8 mouse cellular contexts compared by ENCODE assay signal in genomic region chr11:51616113-51616512, GRCm38 (mm10). TPM values are rescaled to one million over a fixed set of nuclear protein-coding genes. Genes with fewer than 3 reads are reported as not detected.
DNase-seq lines count a peak whose midpoint lies in the region; ATAC-seq lines count a peak whose summit lies in the region.
"Not testable (repeated sequence)": the region's sequence is repeated elsewhere in the genome, so short reads cannot be mapped to it uniquely, and the experiment has no call there.

No protein-coding gene starts in this region.

- not testable (repeated sequence) for H3K4me1 ChIP-seq in ES-E14 (ENCODE audit: control insufficient read depth in 2 of 2, insufficient read depth in 2 of 2, low read length in 2 of 2, poor library complexity in 1 of 2); hindbrain, embryonic 16.5 days (ENCODE audit: control insufficient read depth, insufficient read depth, low read depth, low read length)
- peaks cover 32% of the 10 kb centered on the region for H3K4me1 ChIP-seq in forebrain, embryonic 10.5 days
- peaks cover 32% of the 10 kb centered on the region for H3K4me1 ChIP-seq in heart, embryonic 13.5 days
- peaks cover 41% of the 10 kb centered on the region for H3K4me1 ChIP-seq in limb, embryonic 10.5 days
- H3K4me1 ChIP-seq in liver, embryonic 16.5 days (ENCODE audit: control insufficient read depth, low read depth, low read length) = peaks cover 27% of the 10 kb centered on the region
- H3K4me1 ChIP-seq in midbrain, embryonic 13.5 days (replicated peaks) = peaks cover 22% of the 10 kb centered on the region
- peaks cover 22% of the 10 kb centered on the region; the same call in 1 of the 2 replicates for H3K4me1 ChIP-seq in stomach, embryonic 14.5 days (ENCODE audit: control insufficient read depth, insufficient read depth, low read length)

- in situ Hi-C loops in ES-E14 (cut with MboI; ENCODE audit: low sequenced_read_pairs in 2 of 2, unreplicated experiment in 2 of 2) = loop anchor here (5.0 to 10.0 kb wide), 2 partner anchors 66 to 69 kb away; partner anchors contain the start of gene 0610009B22Rik (in 1 of the 2)

- not testable (repeated sequence) for H3K27me3 ChIP-seq in forebrain, embryonic 10.5 days (ENCODE audit: poor library complexity, severe bottlenecking); heart, embryonic 13.5 days (replicated peaks); hindbrain, embryonic 16.5 days (replicated peaks; ENCODE audit: control insufficient read depth, insufficient read depth, low read length); limb, embryonic 10.5 days (ENCODE audit: low read depth, poor library complexity, severe bottlenecking); liver, embryonic 16.5 days (ENCODE audit: control insufficient read depth, insufficient read depth, low read depth, low read length); midbrain, embryonic 13.5 days; stomach, embryonic 14.5 days (ENCODE audit: control insufficient read depth, insufficient read depth, low read length)

- DNase-seq in ES-E14 (ENCODE audit: low read depth, low spot score); forebrain, embryonic 10.5 days (ENCODE audit: extremely low spot score, low spot score); limb, embryonic 10.5 days (ENCODE audit: low spot score): not testable (repeated sequence)

- H3K4me3 ChIP-seq in ES-E14 (ENCODE audit: insufficient read depth in 1 of 2, low read depth in 1 of 2, low read length in 2 of 2, poor library complexity in 1 of 2, severe bottlenecking in 1 of 2) = peak overlapping the region in 1 of 2 experiments; percentile 73; a peak in 2 of 4 replicates
- peak overlapping the region; percentile 43 for H3K4me3 ChIP-seq in forebrain, embryonic 10.5 days
- H3K4me3 ChIP-seq in heart, embryonic 13.5 days = peak overlapping the region; percentile 52
- not testable (repeated sequence) for H3K4me3 ChIP-seq in hindbrain, embryonic 16.5 days (ENCODE audit: low read length); midbrain, embryonic 13.5 days (replicated peaks)
- peak overlapping the region; percentile 46 for H3K4me3 ChIP-seq in limb, embryonic 10.5 days
- H3K4me3 ChIP-seq in liver, embryonic 16.5 days (ENCODE audit: low read depth, low read length) = peak overlapping the region; percentile 58
- H3K4me3 ChIP-seq in stomach, embryonic 14.5 days (ENCODE audit: low read depth, low read length) = peak overlapping the region; percentile 27

- peak overlapping the region; percentile 81 for H3K4me2 ChIP-seq in heart, embryonic 13.5 days
- H3K4me2 ChIP-seq in hindbrain, embryonic 16.5 days (ENCODE audit: low read length) = peak overlapping the region; percentile 66
- peak overlapping the region; percentile 73 for H3K4me2 ChIP-seq in liver, embryonic 16.5 days (ENCODE audit: low read depth, low read length)
- H3K4me2 ChIP-seq in midbrain, embryonic 13.5 days (replicated peaks) = peak overlapping the region; percentile 54
- peak overlapping the region; percentile 56 for H3K4me2 ChIP-seq in stomach, embryonic 14.5 days (replicated peaks; ENCODE audit: low read depth, low read length)

- H3K9me3 ChIP-seq in ES-E14 (ENCODE audit: control insufficient read depth, insufficient read depth, low read depth, low read length); forebrain, embryonic 10.5 days; heart, embryonic 13.5 days; hindbrain, embryonic 16.5 days (ENCODE audit: control insufficient read depth, low read length); limb, embryonic 10.5 days (replicated peaks); liver, embryonic 16.5 days (replicated peaks; ENCODE audit: control insufficient read depth, low read length); midbrain, embryonic 13.5 days; stomach, embryonic 14.5 days (ENCODE audit: control insufficient read depth, low read depth, low read length): not testable (repeated sequence)

- H3K27ac ChIP-seq in ES-E14 (ENCODE audit: insufficient read depth, low read depth, low read length, poor library complexity, severe bottlenecking) = peak overlapping the region; percentile 63; the same call in 1 of the 2 replicates
- peak overlapping the region; percentile 83 for H3K27ac ChIP-seq in forebrain, embryonic 10.5 days
- not testable (repeated sequence) for H3K27ac ChIP-seq in heart, embryonic 13.5 days (replicated peaks); hindbrain, embryonic 16.5 days (ENCODE audit: low read depth, low read length); midbrain, embryonic 13.5 days
- H3K27ac ChIP-seq in limb, embryonic 10.5 days = peak overlapping the region; percentile 85; the same call in 1 of the 2 replicates
- peak overlapping the region; percentile 84 for H3K27ac ChIP-seq in liver, embryonic 16.5 days (ENCODE audit: low read length)
- peak overlapping the region; percentile 96 for H3K27ac ChIP-seq in stomach, embryonic 14.5 days (ENCODE audit: low read length)

- not testable (repeated sequence) for ATAC-seq in heart, embryonic 13.5 days (ENCODE audit: extremely low read depth, insufficient number of reproducible peaks, low FRiP score, low TSS enrichment); hindbrain, embryonic 16.5 days; liver, embryonic 16.5 days (ENCODE audit: low read depth); midbrain, embryonic 13.5 days; stomach, embryonic 14.5 days (ENCODE audit: insufficient number of reproducible peaks, insufficient read depth, low FRiP score, low read depth)

- 92% methylated on average over 7 of the region's 7 CpGs for WGBS in forebrain, embryonic 10.5 days
- 93% methylated on average over 7 of the region's 7 CpGs for WGBS in heart, embryonic 13.5 days
- WGBS in hindbrain, embryonic 16.5 days = 94% methylated on average over 7 of the region's 7 CpGs
- WGBS in limb, embryonic 10.5 days = 93% methylated on average over 7 of the region's 7 CpGs
- WGBS in liver, embryonic 16.5 days (ENCODE audit: insufficient replicate concordance) = 85% methylated on average over 7 of the region's 7 CpGs
- 92% methylated on average over 7 of the region's 7 CpGs for WGBS in midbrain, embryonic 13.5 days
- 91% methylated on average over 7 of the region's 7 CpGs for WGBS in stomach, embryonic 14.5 days

- not testable (repeated sequence) for H3K9ac ChIP-seq in ES-E14 (ENCODE audit: insufficient read depth, low read depth, low read length, poor library complexity, severe bottlenecking); hindbrain, embryonic 16.5 days (ENCODE audit: low read depth, low read length)
- H3K9ac ChIP-seq in heart, embryonic 13.5 days = peak overlapping the region; percentile 83
- peak overlapping the region; percentile 73 for H3K9ac ChIP-seq in liver, embryonic 16.5 days (ENCODE audit: low read depth, low read length)
- peak overlapping the region; percentile 53; the same call in 1 of the 2 replicates for H3K9ac ChIP-seq in midbrain, embryonic 13.5 days (replicated peaks)
- 0 out of 2 replicates have a peak overlapping the region, but pooled peaks have one; percentile 45 for H3K9ac ChIP-seq in stomach, embryonic 14.5 days (replicated peaks; ENCODE audit: low read depth, low read length)

- not testable (repeated sequence) for H3K36me3 ChIP-seq in ES-E14 (ENCODE audit: control insufficient read depth, insufficient read depth, low read length, poor library complexity, severe bottlenecking); forebrain, embryonic 10.5 days (replicated peaks); heart, embryonic 13.5 days; hindbrain, embryonic 16.5 days (ENCODE audit: control insufficient read depth, insufficient read depth, low read length); limb, embryonic 10.5 days; liver, embryonic 16.5 days (ENCODE audit: control insufficient read depth, insufficient read depth); midbrain, embryonic 13.5 days; stomach, embryonic 14.5 days (ENCODE audit: control insufficient read depth, insufficient read depth, low read length)

RNA-seq across cellular contexts. Expression of gene Nhp2, which starts 3.4 kb away (rescaled TPM):
- total RNA-seq in ES-E14 (2012; rRNA removed) = 452 and 461 TPM in 2 replicates
- polyA plus RNA-seq in forebrain, embryonic 10.5 days (2016; fragmentation: Nextera tagmentation; extraction: Ambion mirVana) = 273 and 279 TPM in 2 replicates
- 101 and 102 TPM in 2 replicates for polyA plus RNA-seq in heart, embryonic 13.5 days (2015; fragmentation: Nextera tagmentation; extraction: Ambion mirVana)
- polyA plus RNA-seq in hindbrain, embryonic 16.5 days (2015; fragmentation: Nextera tagmentation; extraction: Ambion mirVana) = 98.4 and 103 TPM in 2 replicates
- polyA plus RNA-seq in limb, embryonic 10.5 days (2016; fragmentation: Nextera tagmentation; extraction: Ambion mirVana) = 230 and 312 TPM in 2 replicates
- polyA plus RNA-seq in liver, embryonic 16.5 days (2015; fragmentation: Nextera tagmentation; extraction: Ambion mirVana) = 69.5 and 79.3 TPM in 2 replicates
- polyA plus RNA-seq in midbrain, embryonic 13.5 days (2015; fragmentation: Nextera tagmentation; extraction: Ambion mirVana) = 104 and 110 TPM in 2 replicates
- polyA plus RNA-seq in stomach, embryonic 14.5 days (2014; fragmentation: Nextera tagmentation; extraction: Ambion mirVana) = 159 and 174 TPM in 2 replicates

RNA-seq across cellular contexts. Expression of gene Hnrnpab, which starts 9.5 kb away (rescaled TPM):
- total RNA-seq in ES-E14 (2012; rRNA removed) = 334 and 505 TPM in 2 replicates
- polyA plus RNA-seq in forebrain, embryonic 10.5 days (2016; fragmentation: Nextera tagmentation; extraction: Ambion mirVana) = 597 and 634 TPM in 2 replicates
- 273 and 282 TPM in 2 replicates for polyA plus RNA-seq in heart, embryonic 13.5 days (2015; fragmentation: Nextera tagmentation; extraction: Ambion mirVana)
- 221 and 253 TPM in 2 replicates for polyA plus RNA-seq in hindbrain, embryonic 16.5 days (2015; fragmentation: Nextera tagmentation; extraction: Ambion mirVana)
- 723 and 764 TPM in 2 replicates for polyA plus RNA-seq in limb, embryonic 10.5 days (2016; fragmentation: Nextera tagmentation; extraction: Ambion mirVana)
- polyA plus RNA-seq in liver, embryonic 16.5 days (2015; fragmentation: Nextera tagmentation; extraction: Ambion mirVana) = 130 and 132 TPM in 2 replicates
- 465 and 547 TPM in 2 replicates for polyA plus RNA-seq in midbrain, embryonic 13.5 days (2015; fragmentation: Nextera tagmentation; extraction: Ambion mirVana)
- 474 and 532 TPM in 2 replicates for polyA plus RNA-seq in stomach, embryonic 14.5 days (2014; fragmentation: Nextera tagmentation; extraction: Ambion mirVana)

RNA-seq across cellular contexts. Expression of gene Rmnd5b, which starts 19.6 kb away (rescaled TPM):
- total RNA-seq in ES-E14 (2012; rRNA removed) = 41.1 and 96.5 TPM in 2 replicates
- 37.2 and 39.1 TPM in 2 replicates for polyA plus RNA-seq in forebrain, embryonic 10.5 days (2016; fragmentation: Nextera tagmentation; extraction: Ambion mirVana)
- 31.0 and 33.5 TPM in 2 replicates for polyA plus RNA-seq in heart, embryonic 13.5 days (2015; fragmentation: Nextera tagmentation; extraction: Ambion mirVana)
- polyA plus RNA-seq in hindbrain, embryonic 16.5 days (2015; fragmentation: Nextera tagmentation; extraction: Ambion mirVana) = 79.8 and 82.2 TPM in 2 replicates
- 37.1 and 42.1 TPM in 2 replicates for polyA plus RNA-seq in limb, embryonic 10.5 days (2016; fragmentation: Nextera tagmentation; extraction: Ambion mirVana)
- polyA plus RNA-seq in liver, embryonic 16.5 days (2015; fragmentation: Nextera tagmentation; extraction: Ambion mirVana) = 16.6 and 17.7 TPM in 2 replicates
- polyA plus RNA-seq in midbrain, embryonic 13.5 days (2015; fragmentation: Nextera tagmentation; extraction: Ambion mirVana) = 66.2 and 71.8 TPM in 2 replicates
- 42.6 and 47.8 TPM in 2 replicates for polyA plus RNA-seq in stomach, embryonic 14.5 days (2014; fragmentation: Nextera tagmentation; extraction: Ambion mirVana)

RNA-seq across cellular contexts. Expression of gene Phykpl, which starts 31.6 kb away (rescaled TPM):
- total RNA-seq in ES-E14 (2012; rRNA removed) = 23.4 and 27.4 TPM in 2 replicates
- 15.9 and 16.3 TPM in 2 replicates for polyA plus RNA-seq in forebrain, embryonic 10.5 days (2016; fragmentation: Nextera tagmentation; extraction: Ambion mirVana)
- polyA plus RNA-seq in heart, embryonic 13.5 days (2015; fragmentation: Nextera tagmentation; extraction: Ambion mirVana) = 13.1 and 14.6 TPM in 2 replicates
- 9.2 and 9.7 TPM in 2 replicates for polyA plus RNA-seq in hindbrain, embryonic 16.5 days (2015; fragmentation: Nextera tagmentation; extraction: Ambion mirVana)
- 15.6 and 16.1 TPM in 2 replicates for polyA plus RNA-seq in limb, embryonic 10.5 days (2016; fragmentation: Nextera tagmentation; extraction: Ambion mirVana)
- polyA plus RNA-seq in liver, embryonic 16.5 days (2015; fragmentation: Nextera tagmentation; extraction: Ambion mirVana) = 11.3 and 12.6 TPM in 2 replicates
- polyA plus RNA-seq in midbrain, embryonic 13.5 days (2015; fragmentation: Nextera tagmentation; extraction: Ambion mirVana) = 13.3 and 14.6 TPM in 2 replicates
- polyA plus RNA-seq in stomach, embryonic 14.5 days (2014; fragmentation: Nextera tagmentation; extraction: Ambion mirVana) = 19.0 and 21.8 TPM in 2 replicates

RNA-seq across cellular contexts. Expression of gene N4bp3, which starts 34.5 kb away (rescaled TPM):
- total RNA-seq in ES-E14 (2012; rRNA removed) = 23.7 and 43.8 TPM in 2 replicates
- polyA plus RNA-seq in forebrain, embryonic 10.5 days (2016; fragmentation: Nextera tagmentation; extraction: Ambion mirVana) = 19.4 and 21.1 TPM in 2 replicates
- polyA plus RNA-seq in heart, embryonic 13.5 days (2015; fragmentation: Nextera tagmentation; extraction: Ambion mirVana) = 12.7 and 14.1 TPM in 2 replicates
- 31.1 and 34.1 TPM in 2 replicates for polyA plus RNA-seq in hindbrain, embryonic 16.5 days (2015; fragmentation: Nextera tagmentation; extraction: Ambion mirVana)
- 27.9 and 34.3 TPM in 2 replicates for polyA plus RNA-seq in limb, embryonic 10.5 days (2016; fragmentation: Nextera tagmentation; extraction: Ambion mirVana)
- 2.8 and 3.9 TPM in 2 replicates for polyA plus RNA-seq in liver, embryonic 16.5 days (2015; fragmentation: Nextera tagmentation; extraction: Ambion mirVana)
- polyA plus RNA-seq in midbrain, embryonic 13.5 days (2015; fragmentation: Nextera tagmentation; extraction: Ambion mirVana) = 8.0 and 8.3 TPM in 2 replicates
- polyA plus RNA-seq in stomach, embryonic 14.5 days (2014; fragmentation: Nextera tagmentation; extraction: Ambion mirVana) = 12.7 and 13.4 TPM in 2 replicates
